Mouse (Mus musculus) liver, postnatal 0 days (tissue): Measurements from ENCODE around the gene Mef2c. TPM values are rescaled to one million over a fixed set of nuclear protein-coding genes. Genes with fewer than 3 reads are reported as not detected.
A peak's percentile ranks its signal among the peaks of the same experiment; 100 is the strongest.

Experiments used
- ATAC-seq: fragments of 200-750 bp; cut with Nextera tagmentation; 2 replicates; pipeline ENCODE4 v1.8.0; 2017; ENCODE audit warnings: mild to moderate bottlenecking, moderate library complexity
- DNase-seq: peaks from one replicate; pipeline ENCODE4 v3.0.0-alpha.2; 2016
- H3K27ac ChIP-seq: fragments of 300-500 bp; sonication (generic); 2 replicates; pipeline ENCODE4 v1.5.1; 2014; ENCODE audit warnings: antibody characterized with exemption, moderate library complexity, mild to moderate bottlenecking, low read depth
- H3K27me3 ChIP-seq: fragments of 300-500 bp; sonication (generic); 2 replicates; pipeline ENCODE4 v1.6.1; 2014; ENCODE audit warnings: low read length, control low read depth, mixed read lengths; ENCODE audit not compliant: insufficient read depth
- H3K36me3 ChIP-seq: fragments of 300-500 bp; sonication (generic); replicated peaks from 2 replicates; pipeline ENCODE4 v1.6.1; 2014; ENCODE audit warnings: mild to moderate bottlenecking, control low read depth, low read length, moderate library complexity, mixed read lengths; ENCODE audit not compliant: insufficient read depth
- H3K4me1 ChIP-seq: fragments of 300-500 bp; sonication (generic); 2 replicates; pipeline ENCODE4 v1.6.1; 2014; ENCODE audit warnings: antibody characterized with exemption, mild to moderate bottlenecking, control low read depth; ENCODE audit not compliant: insufficient read depth
- H3K4me2 ChIP-seq: fragments of 300-500 bp; sonication (generic); 2 replicates; pipeline ENCODE4 v1.6.1; 2014; ENCODE audit warnings: low read depth, mild to moderate bottlenecking, low read length, moderate library complexity, mixed read lengths
- H3K4me3 ChIP-seq: fragments of 300-500 bp; sonication (generic); 2 replicates; pipeline ENCODE4 v1.5.1; 2014; ENCODE audit warnings: low read depth, low read length
- H3K9ac ChIP-seq: fragments of 300-500 bp; sonication (generic); replicated peaks from 2 replicates; pipeline ENCODE4 v1.6.1; 2014; ENCODE audit warnings: mild to moderate bottlenecking, moderate library complexity
- H3K9me3 ChIP-seq: fragments of 300-500 bp; sonication (generic); 2 replicates; pipeline ENCODE4 v1.6.1; 2016; ENCODE audit warnings: mild to moderate bottlenecking, control low read depth, low read length, mixed read lengths
- CTCF ChIP-seq: sonication (generic); IDR thresholded peaks from 2 replicates; pipeline ENCODE4 v1.5.1; 2016; ENCODE audit warnings: antibody characterized with exemption, low read depth
- EP300 ChIP-seq: IDR thresholded peaks from 2 replicates; pipeline ENCODE4 v1.6.1; 2016; ENCODE audit warnings: antibody characterized with exemption, low read depth, mild to moderate bottlenecking
- WGBS: fragments of 180-500 bp; shearing (Covaris S2); extraction: QIAGEN DNeasy Blood & Tissue Kit; methylation state at CpG from one replicate; pipeline ENCODE4 v1.1.7; 2014; ENCODE audit not compliant: insufficient replicate concordance; 5-methylcytosine and 5-hydroxymethylcytosine counted together
- polyA plus RNA-seq: library from polyadenylated mRNA; unstranded; fragments of >200 nt; fragmentation: Nextera tagmentation; extraction: Ambion mirVana; gene quantifications from 2 replicates; pipeline ENCODE4 v1.2.1, GENCODE M21; 2015

The Mef2c gene
- polyA plus RNA-seq, 1 experiment from 2014 or later, result 14.0 TPM

- Histone ChIP-seq H3K9ac (no peak overlapping the region), H3K36me3 (no peaks in the 10 kb centered on the region), H3K27me3 (no peaks in the 10 kb centered on the region), H3K9me3 (no peaks in the 10 kb centered on the region), H3K4me3 (no peak overlapping the region), H3K4me1 (no peaks in the 10 kb centered on the region; the same call in 1 of the 2 replicates), H3K27ac (no peak overlapping the region), H3K4me2 (no peak overlapping the region)
- DNase-seq (no peak), ATAC-seq (no peak)
- TF ChIP-seq CTCF (no peak), EP300 (no peak)
These were observed 36.1 kb downstream of the Mef2c start for GRCm38 (mm10) chr13:83539921-83540320.

GRCm38 (mm10) chr13:83542666-83543065 is 38.8 kb downstream of the Mef2c start:
- H3K4me3 ChIP-seq, result no peak overlapping the region
- ATAC-seq, result no peak
- H3K4me1 ChIP-seq, result no peaks in the 10 kb centered on the region; the same call in 1 of the 2 replicates
- TF ChIP-seq CTCF (no peak), EP300 (no peak)
- no peaks in the 10 kb centered on the region for H3K36me3 ChIP-seq
- no peak overlapping the region for H3K9ac ChIP-seq
- no peak overlapping the region for H3K4me2 ChIP-seq
- no peaks in the 10 kb centered on the region for H3K27me3 ChIP-seq
- no peaks in the 10 kb centered on the region for H3K9me3 ChIP-seq
- H3K27ac ChIP-seq, result no peak overlapping the region
- WGBS, result 76% methylated on average over 5 of the region's 5 CpGs
- no peak for DNase-seq

DNA sequence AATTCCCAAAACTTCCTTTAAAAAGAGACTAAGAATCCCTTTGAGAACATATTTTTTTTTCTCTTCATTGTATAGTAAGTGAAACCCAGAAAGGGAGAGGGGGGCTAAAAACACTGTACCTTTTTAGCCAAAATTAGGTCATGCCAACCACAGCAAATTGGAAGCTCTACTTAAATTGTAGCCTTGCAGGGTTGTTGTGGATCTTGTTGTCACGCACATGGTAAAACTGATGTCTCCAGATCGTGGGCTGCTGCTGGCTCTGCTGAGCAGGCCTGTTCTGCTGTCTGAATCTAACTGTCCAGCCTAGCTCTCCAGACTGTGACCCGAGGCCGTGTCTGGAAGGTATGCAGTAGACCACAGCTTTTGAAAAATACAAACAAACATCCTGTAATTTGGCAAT is 40.9 kb downstream of the Mef2c start:
- Histone ChIP-seq H3K4me3 (no peak overlapping the region), H3K4me1 (no peaks in the 10 kb centered on the region; the same call in 1 of the 2 replicates), H3K27ac (no peak overlapping the region), H3K36me3 (no peaks in the 10 kb centered on the region), H3K9me3 (no peaks in the 10 kb centered on the region), H3K4me2 (no peak overlapping the region), H3K27me3 (no peaks in the 10 kb centered on the region), H3K9ac (no peak overlapping the region)
- TF ChIP-seq EP300, result no peak
- TF ChIP-seq CTCF, result no peak
- no peak for DNase-seq
- 56% methylated on average over 4 of the region's 4 CpGs for WGBS
- ATAC-seq, result no peak

DNA sequence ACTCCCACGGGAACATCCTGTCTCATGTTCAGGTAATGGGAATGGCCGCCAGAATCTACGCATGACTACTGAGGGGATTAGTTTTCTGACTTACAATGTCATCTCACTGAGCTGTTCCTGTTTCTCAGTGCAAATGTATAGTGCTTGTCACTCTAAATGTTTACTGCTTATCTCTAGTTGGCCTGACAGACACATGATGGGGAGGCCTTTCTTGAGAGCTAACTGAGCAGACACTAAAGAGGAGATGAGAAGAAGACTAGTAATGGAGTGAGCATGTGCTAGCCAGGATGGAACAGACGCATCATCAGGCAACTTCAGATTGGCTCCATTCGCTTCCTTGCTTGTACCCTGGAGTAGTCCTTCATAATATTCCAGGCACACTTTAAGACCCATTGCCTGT is 43.0 kb downstream of the Mef2c start:
- no peak overlapping the region for H3K4me2 ChIP-seq
- no peak overlapping the region for H3K9ac ChIP-seq
- no peaks in the 10 kb centered on the region for H3K9me3 ChIP-seq
- no peak overlapping the region for H3K4me3 ChIP-seq
- no peak overlapping the region for H3K27ac ChIP-seq
- DNase-seq (no peak), ATAC-seq (no peak)
- no peak for TF ChIP-seq CTCF
- TF ChIP-seq EP300, result no peak
- no peaks in the 10 kb centered on the region; the same call in 1 of the 2 replicates for H3K4me1 ChIP-seq
- H3K27me3 ChIP-seq, result no peaks in the 10 kb centered on the region
- WGBS, result 79% methylated on average over 5 of the region's 5 CpGs
- no peaks in the 10 kb centered on the region for H3K36me3 ChIP-seq

- Histone ChIP-seq H3K4me3 (no peak overlapping the region), H3K9me3 (no peaks in the 10 kb centered on the region), H3K27ac (no peak overlapping the region), H3K4me1 (no peaks in the 10 kb centered on the region), H3K4me2 (no peak overlapping the region), H3K36me3 (no peaks in the 10 kb centered on the region), H3K27me3 (no peaks in the 10 kb centered on the region), H3K9ac (no peak overlapping the region)
- ATAC-seq (no peak), DNase-seq (no peak)
- no peak for TF ChIP-seq EP300
- TF ChIP-seq CTCF, result no peak
These were observed 47.4 kb downstream of the Mef2c start for GRCm38 (mm10) chr13:83551259-83551658.

- Histone ChIP-seq H3K27ac (no peak overlapping the region), H3K36me3 (no peaks in the 10 kb centered on the region), H3K4me1 (no peaks in the 10 kb centered on the region), H3K4me2 (no peak overlapping the region), H3K4me3 (no peak overlapping the region), H3K9ac (no peak overlapping the region), H3K27me3 (no peaks in the 10 kb centered on the region), H3K9me3 (no peaks in the 10 kb centered on the region)
- WGBS, result 27% methylated on average over 1 of the region's 1 CpGs
- DNase-seq, result no peak
- TF ChIP-seq CTCF (no peak), EP300 (peak; percentile 35; the same call in 1 of the 2 replicates)
- 0 out of 2 replicates have a peak, but pooled peaks have one; percentile 40 for ATAC-seq
These were observed 48.2 kb downstream of the Mef2c start for GRCm38 (mm10) chr13:83552051-83552450.

DNA sequence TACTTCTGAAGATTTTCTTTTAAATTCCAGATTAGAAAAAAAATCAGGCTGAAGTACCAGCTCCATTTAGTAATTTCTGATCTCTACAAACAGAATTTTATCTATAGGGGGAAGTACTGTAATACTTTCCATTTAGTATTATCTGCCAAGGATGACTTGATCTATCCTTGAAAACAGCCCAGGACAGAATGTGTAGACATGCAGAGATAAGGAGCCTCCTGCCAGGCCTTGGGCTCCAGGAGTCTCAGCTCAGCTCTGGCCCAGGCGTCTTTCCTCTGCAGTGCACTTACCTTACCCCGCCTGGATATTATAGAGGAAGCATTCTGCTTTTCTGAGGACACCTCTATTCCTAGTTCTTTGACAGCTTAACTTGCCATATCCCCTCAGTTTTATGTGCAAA is 59.4 kb downstream of the Mef2c start:
- TF ChIP-seq CTCF, result no peak
- no peak for TF ChIP-seq EP300
- ATAC-seq (no peak), DNase-seq (no peak)
- no peaks in the 10 kb centered on the region for H3K4me1 ChIP-seq
- H3K9ac ChIP-seq, result no peak overlapping the region
- H3K27ac ChIP-seq, result no peak overlapping the region
- no peaks in the 10 kb centered on the region for H3K9me3 ChIP-seq
- WGBS, result 36% methylated on average over 2 of the region's 2 CpGs
- H3K4me2 ChIP-seq, result no peak overlapping the region
- no peaks in the 10 kb centered on the region for H3K36me3 ChIP-seq
- H3K27me3 ChIP-seq, result no peaks in the 10 kb centered on the region
- H3K4me3 ChIP-seq, result no peak overlapping the region
